Mouse (Mus musculus): ENCODE data around the gene Clec4f. TPM values are rescaled to one million over a fixed set of nuclear protein-coding genes. Genes with fewer than 3 reads are reported as not detected.

The Clec4f gene
- not detected in 2 replicates for polyA plus RNA-seq (2014; fragmentation: Nextera tagmentation; extraction: Ambion mirVana)

DNA sequence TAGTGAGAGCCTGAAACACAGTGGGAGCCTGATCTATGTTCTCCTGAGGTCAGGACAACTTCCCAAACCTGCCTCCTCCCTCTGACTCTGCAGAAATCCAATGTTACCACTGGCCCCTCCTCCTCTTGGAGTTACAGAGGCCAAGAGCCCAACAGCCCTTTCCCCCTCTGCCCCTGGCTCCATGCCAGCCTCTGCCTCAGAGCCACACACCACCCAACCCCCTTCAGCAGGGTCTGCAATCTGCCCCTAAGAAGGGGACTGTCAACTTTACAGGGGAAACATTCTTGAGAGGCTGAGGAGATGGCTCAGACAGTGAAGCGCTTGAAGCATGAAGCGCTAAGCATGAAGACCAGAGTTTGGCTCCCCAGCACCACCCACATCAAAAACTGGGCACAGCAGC lies at the start of gene Clec4f:
Clec4f (minus strand) TSS at position 101 of the 400 bp plus-strand sequence.
- Histone ChIP-seq H3K9ac (ENCODE audit: low read depth, low read length) (no peak within 1 kb of the TSS), H3K9me3 (ENCODE audit: control insufficient read depth, low read length) (no peaks in the 10 kb centered on the region), H3K27me3 (replicated peaks; ENCODE audit: control insufficient read depth, insufficient read depth, low read length) (no peaks in the 10 kb centered on the region), H3K4me2 (ENCODE audit: low read depth, low read length) (no peak within 1 kb of the TSS), H3K4me1 (ENCODE audit: control insufficient read depth, insufficient read depth, low read length) (no peaks in the 10 kb centered on the region), H3K4me3 (ENCODE audit: low read depth, low read length) (no peak within 1 kb of the TSS), H3K27ac (replicated peaks; ENCODE audit: low read depth, low read length) (no peak within 1 kb of the TSS), H3K36me3 (ENCODE audit: control insufficient read depth, insufficient read depth, low read length) (no peaks in the 10 kb centered on the region)
- no peak for DNase-seq (ENCODE audit: low spot score)
- WGBS = 92% methylated on average over 2 of the region's 2 CpGs
- ATAC-seq (ENCODE audit: low read depth) = no peak

DNA sequence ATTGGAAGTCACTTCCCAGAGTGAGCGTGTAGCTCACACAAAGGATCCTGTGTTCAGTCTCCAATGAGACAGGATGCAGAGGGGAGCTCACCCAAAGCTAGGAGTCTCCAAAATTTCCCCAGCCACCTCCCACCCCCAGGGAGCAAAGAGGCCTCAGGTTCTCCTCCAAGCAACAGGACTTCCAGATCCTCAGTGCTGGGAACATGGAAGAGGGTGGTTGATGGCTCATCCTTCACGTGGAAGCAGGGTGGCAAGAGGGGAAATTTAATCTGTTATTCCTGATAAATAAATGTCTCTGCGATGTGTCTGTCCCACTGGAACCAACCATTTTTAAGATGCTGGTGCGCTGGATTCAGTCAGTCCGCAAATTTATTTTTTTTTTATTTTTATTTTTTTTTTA lies 48.7 kb upstream of the Clec4f start:
- no peak for ATAC-seq (ENCODE audit: low read depth)
- 19% methylated on average over 5 of the region's 5 CpGs for WGBS

DNA sequence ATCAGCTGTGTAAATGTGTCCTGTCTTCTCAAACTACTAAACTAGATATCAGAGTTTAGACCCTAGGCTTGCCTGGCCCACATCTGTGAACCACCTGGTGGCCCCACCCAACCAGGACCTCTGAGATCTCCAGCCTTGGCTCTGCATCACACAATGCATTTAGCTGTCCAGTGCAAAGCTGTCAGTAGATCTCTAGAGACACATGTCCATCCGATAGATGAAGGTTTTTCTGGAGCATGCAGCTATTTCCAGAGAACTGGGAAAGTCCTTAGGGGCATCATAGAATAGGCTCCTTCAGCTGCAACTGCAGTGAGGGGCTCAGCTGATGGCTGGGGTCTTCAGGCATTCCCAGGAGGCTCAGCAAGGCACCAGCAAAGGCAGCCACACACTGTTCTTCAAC lies 48.3 kb upstream of the Clec4f start:
- ATAC-seq (ENCODE audit: low read depth) (no peak), DNase-seq (ENCODE audit: low spot score) (no peak)
- peaks cover 95% of the 10 kb centered on the region for H3K27me3 ChIP-seq (replicated peaks; ENCODE audit: control insufficient read depth, insufficient read depth, low read length)
- H3K4me1 ChIP-seq (ENCODE audit: control insufficient read depth, insufficient read depth, low read length) = no peaks in the 10 kb centered on the region
- H3K4me2 ChIP-seq (ENCODE audit: low read depth, low read length) = no peak overlapping the region
- H3K9ac ChIP-seq (ENCODE audit: low read depth, low read length) = no peak overlapping the region
- no peak overlapping the region for H3K27ac ChIP-seq (replicated peaks; ENCODE audit: low read depth, low read length)
- no peaks in the 10 kb centered on the region for H3K9me3 ChIP-seq (ENCODE audit: control insufficient read depth, low read length)
- no peaks in the 10 kb centered on the region for H3K36me3 ChIP-seq (ENCODE audit: control insufficient read depth, insufficient read depth, low read length)
- WGBS = 14% methylated on average over 1 of the region's 1 CpGs
- H3K4me3 ChIP-seq (ENCODE audit: low read depth, low read length) = no peak overlapping the region

More for the DNA sequence above, 48.7 kb upstream of the Clec4f start:
- H3K9me3 ChIP-seq (ENCODE audit: control insufficient read depth, low read length) = no peaks in the 10 kb centered on the region
- H3K4me1 ChIP-seq (ENCODE audit: control insufficient read depth, insufficient read depth, low read length) = no peaks in the 10 kb centered on the region
- H3K27ac ChIP-seq (replicated peaks; ENCODE audit: low read depth, low read length) = no peak overlapping the region
- DNase-seq (ENCODE audit: low spot score) = no peak
- H3K9ac ChIP-seq (ENCODE audit: low read depth, low read length) = no peak overlapping the region
- H3K36me3 ChIP-seq (ENCODE audit: control insufficient read depth, insufficient read depth, low read length) = no peaks in the 10 kb centered on the region
- no peak overlapping the region for H3K4me2 ChIP-seq (ENCODE audit: low read depth, low read length)
- H3K4me3 ChIP-seq (ENCODE audit: low read depth, low read length) = no peak overlapping the region
- peaks cover 95% of the 10 kb centered on the region for H3K27me3 ChIP-seq (replicated peaks; ENCODE audit: control insufficient read depth, insufficient read depth, low read length)

DNA sequence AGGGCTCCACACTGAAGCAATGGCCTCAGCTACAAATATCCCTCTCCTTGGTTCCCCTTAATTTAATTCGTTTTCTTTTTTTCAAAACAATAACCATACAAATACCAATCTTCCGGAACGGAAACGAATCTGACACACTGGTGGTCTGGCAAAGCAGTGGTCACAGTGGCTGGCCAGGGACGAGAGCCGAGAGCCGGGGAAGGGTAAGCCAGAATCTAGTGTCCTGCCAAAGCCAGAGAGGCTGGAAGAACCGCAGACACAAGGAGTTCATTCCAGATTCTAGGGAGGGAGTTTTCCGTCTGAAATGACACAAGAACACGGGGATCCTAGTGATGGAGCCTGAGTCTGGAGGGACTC lies 47.7 kb upstream of the Clec4f start:
- no peaks in the 10 kb centered on the region for H3K36me3 ChIP-seq (ENCODE audit: control insufficient read depth, insufficient read depth, low read length)
- H3K9ac ChIP-seq (ENCODE audit: low read depth, low read length) = no peak overlapping the region
- DNase-seq (ENCODE audit: low spot score) = no peak
- H3K4me2 ChIP-seq (ENCODE audit: low read depth, low read length) = no peak overlapping the region
- H3K27ac ChIP-seq (replicated peaks; ENCODE audit: low read depth, low read length) = no peak overlapping the region
- no peak overlapping the region for H3K4me3 ChIP-seq (ENCODE audit: low read depth, low read length)
- no peak for ATAC-seq (ENCODE audit: low read depth)
- peaks cover 95% of the 10 kb centered on the region for H3K27me3 ChIP-seq (replicated peaks; ENCODE audit: control insufficient read depth, insufficient read depth, low read length)
- H3K9me3 ChIP-seq (ENCODE audit: control insufficient read depth, low read length) = no peaks in the 10 kb centered on the region
- WGBS = 1% methylated on average over 10 of the region's 10 CpGs
- no peaks in the 10 kb centered on the region for H3K4me1 ChIP-seq (ENCODE audit: control insufficient read depth, insufficient read depth, low read length)

DNA sequence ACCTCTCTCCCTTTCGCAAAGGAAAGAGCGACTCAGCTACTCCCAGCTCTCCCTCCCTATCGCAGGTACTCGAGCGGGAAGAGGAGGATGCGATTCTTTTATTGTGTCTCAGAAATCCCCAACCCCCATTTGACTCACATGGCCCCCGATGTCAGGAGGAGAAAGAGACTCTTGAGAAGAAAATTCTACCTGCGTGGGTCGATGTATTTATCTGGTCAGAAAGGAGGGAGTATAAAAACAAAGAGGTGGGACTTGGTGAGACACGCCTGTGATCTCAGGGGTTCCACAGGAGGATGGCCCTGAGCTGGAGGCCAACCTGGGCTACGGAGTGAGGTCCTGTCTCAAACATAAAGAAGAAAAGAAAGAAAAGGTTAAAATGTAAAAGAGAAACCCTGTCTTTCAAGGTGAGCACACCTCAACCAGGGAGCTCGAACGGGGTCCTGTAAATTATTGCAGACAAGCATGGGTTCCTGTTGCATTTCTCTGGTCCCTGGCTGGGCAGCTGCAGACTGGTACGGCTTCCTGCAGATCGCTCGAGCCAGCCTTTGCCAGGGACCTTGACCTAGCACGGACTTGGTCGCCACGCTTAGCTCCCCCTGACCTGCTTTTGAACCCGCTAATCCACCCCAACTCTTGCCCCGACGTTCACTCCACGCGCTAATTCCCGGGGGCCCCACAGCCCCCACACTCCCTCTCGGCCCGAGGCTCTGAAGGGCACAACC lies 47.2 kb upstream of the Clec4f start:
- WGBS = 5% methylated on average over 27 of the region's 27 CpGs
- ATAC-seq (ENCODE audit: low read depth) (no peak), DNase-seq (ENCODE audit: low spot score) (no peak)
- Histone ChIP-seq H3K27ac (replicated peaks; ENCODE audit: low read depth, low read length) (no peak overlapping the region), H3K36me3 (ENCODE audit: control insufficient read depth, insufficient read depth, low read length) (no peaks in the 10 kb centered on the region), H3K4me1 (ENCODE audit: control insufficient read depth, insufficient read depth, low read length) (no peaks in the 10 kb centered on the region), H3K4me3 (ENCODE audit: low read depth, low read length) (no peak overlapping the region), H3K9me3 (ENCODE audit: control insufficient read depth, low read length) (no peaks in the 10 kb centered on the region), H3K4me2 (ENCODE audit: low read depth, low read length) (no peak overlapping the region), H3K27me3 (replicated peaks; ENCODE audit: control insufficient read depth, insufficient read depth, low read length) (peaks cover 95% of the 10 kb centered on the region), H3K9ac (ENCODE audit: low read depth, low read length) (no peak overlapping the region)

DNA sequence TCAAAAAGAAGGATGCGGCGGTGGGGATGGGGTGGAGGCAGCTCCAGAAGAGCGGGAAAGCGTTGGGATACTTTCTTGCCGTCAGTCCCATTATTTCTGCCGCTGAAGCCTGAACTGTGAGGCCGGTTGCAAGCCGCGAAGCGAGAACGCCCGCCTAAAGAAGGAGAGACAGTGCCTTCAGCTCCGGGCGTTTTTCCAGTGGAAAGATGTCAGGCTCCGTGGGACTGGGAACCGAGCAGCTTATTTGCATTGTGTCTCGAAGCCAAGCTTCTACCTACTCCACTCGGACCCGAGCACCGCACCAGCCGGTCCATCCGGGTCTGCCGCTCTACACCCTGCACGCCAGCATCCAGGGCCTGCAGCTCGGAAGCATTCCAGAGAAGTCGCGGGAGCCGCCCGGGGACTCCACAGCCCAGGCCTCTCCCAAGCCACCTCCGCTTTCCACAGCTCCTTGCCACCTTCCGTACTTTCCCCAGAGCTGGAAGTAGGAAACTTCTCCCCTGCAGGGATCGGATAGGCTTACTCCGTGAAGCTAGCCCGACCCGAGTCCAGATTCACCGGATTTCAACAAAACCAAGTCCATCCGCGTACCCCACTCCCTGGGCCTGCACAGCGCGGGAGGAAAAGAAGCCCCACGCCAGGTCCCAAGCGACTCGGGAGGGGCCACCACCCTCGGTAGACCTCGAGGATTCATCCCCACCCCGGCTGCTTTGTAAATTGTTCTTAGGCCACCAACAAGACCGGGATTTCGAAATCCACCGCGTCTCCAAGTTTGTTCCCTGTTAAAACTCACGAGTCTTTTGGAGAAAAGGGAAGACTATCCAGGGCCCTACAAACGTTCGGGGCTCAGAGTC lies 46.4 kb upstream of the Clec4f start:
- Histone ChIP-seq H3K9ac (ENCODE audit: low read depth, low read length) (no peak overlapping the region), H3K27ac (replicated peaks; ENCODE audit: low read depth, low read length) (no peak overlapping the region), H3K4me3 (ENCODE audit: low read depth, low read length) (peak overlapping the region; percentile 20), H3K27me3 (replicated peaks; ENCODE audit: control insufficient read depth, insufficient read depth, low read length) (peaks cover 95% of the 10 kb centered on the region), H3K4me2 (ENCODE audit: low read depth, low read length) (peak overlapping the region; percentile 24; the same call in 1 of the 2 replicates), H3K36me3 (ENCODE audit: control insufficient read depth, insufficient read depth, low read length) (no peaks in the 10 kb centered on the region), H3K9me3 (ENCODE audit: control insufficient read depth, low read length) (no peaks in the 10 kb centered on the region), H3K4me1 (ENCODE audit: control insufficient read depth, insufficient read depth, low read length) (no peaks in the 10 kb centered on the region)
- DNase-seq (ENCODE audit: low spot score) (no peak), ATAC-seq (ENCODE audit: low read depth) (peak; percentile 47)
- under 1% methylated on average over 53 of the region's 53 CpGs for WGBS

DNA sequence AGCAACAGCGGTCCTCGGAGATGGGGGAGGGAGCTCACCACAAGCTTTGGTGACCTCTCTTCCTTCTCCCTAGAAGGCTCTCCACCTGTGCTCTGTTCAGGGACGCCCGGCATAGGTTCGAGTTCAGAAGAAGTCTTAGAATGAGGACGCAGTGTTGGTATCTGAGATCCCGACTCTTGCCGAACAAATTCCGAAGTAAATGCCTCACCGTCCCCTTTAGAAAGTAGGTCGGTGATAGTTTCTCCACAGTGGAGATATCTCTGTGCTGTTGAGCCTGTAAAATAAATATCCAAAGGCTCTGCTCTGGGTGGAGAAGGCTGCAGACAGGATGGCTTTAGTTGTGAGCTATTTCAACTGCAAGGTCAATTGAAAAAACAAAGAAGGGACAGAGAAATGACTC lies 45.0 kb upstream of the Clec4f start:
- ATAC-seq (ENCODE audit: low read depth) = no peak
- DNase-seq (ENCODE audit: low spot score) = no peak
- no peaks in the 10 kb centered on the region for H3K36me3 ChIP-seq (ENCODE audit: control insufficient read depth, insufficient read depth, low read length)
- H3K27me3 ChIP-seq (replicated peaks; ENCODE audit: control insufficient read depth, insufficient read depth, low read length) = peaks cover 95% of the 10 kb centered on the region
- H3K4me3 ChIP-seq (ENCODE audit: low read depth, low read length) = no peak overlapping the region
- H3K4me2 ChIP-seq (ENCODE audit: low read depth, low read length) = no peak overlapping the region
- H3K9ac ChIP-seq (ENCODE audit: low read depth, low read length) = no peak overlapping the region
- H3K4me1 ChIP-seq (ENCODE audit: control insufficient read depth, insufficient read depth, low read length) = no peaks in the 10 kb centered on the region
- H3K27ac ChIP-seq (replicated peaks; ENCODE audit: low read depth, low read length) = no peak overlapping the region
- H3K9me3 ChIP-seq (ENCODE audit: control insufficient read depth, low read length) = no peaks in the 10 kb centered on the region
- 1% methylated on average over 11 of the region's 11 CpGs for WGBS

DNA sequence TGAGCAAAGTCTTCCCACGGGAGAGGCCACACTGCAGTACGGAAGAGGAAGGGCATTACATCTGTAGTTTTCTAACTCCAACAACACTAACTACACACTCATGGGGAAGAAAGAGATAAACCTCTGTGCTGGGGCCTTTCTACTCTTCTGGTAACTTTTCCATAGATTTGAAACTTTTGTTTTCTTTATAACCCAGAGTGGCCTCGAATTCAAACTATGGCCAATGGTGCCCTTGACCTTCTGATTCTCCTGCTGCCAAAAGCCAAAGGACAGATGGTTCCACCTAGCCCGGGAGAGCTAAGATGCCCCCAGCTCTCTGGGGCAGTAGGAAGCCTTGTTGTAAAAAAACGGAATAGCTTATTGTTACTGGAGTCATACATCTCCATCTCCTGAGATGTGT lies 44.0 kb upstream of the Clec4f start:
- WGBS = 2% methylated on average over 5 of the region's 5 CpGs
- H3K9ac ChIP-seq (ENCODE audit: low read depth, low read length) = no peak overlapping the region
- DNase-seq (ENCODE audit: low spot score) = no peak

More for the DNA sequence above, 44.0 kb upstream of the Clec4f start:
- peaks cover 95% of the 10 kb centered on the region for H3K27me3 ChIP-seq (replicated peaks; ENCODE audit: control insufficient read depth, insufficient read depth, low read length)
- no peaks in the 10 kb centered on the region for H3K4me1 ChIP-seq (ENCODE audit: control insufficient read depth, insufficient read depth, low read length)
- H3K27ac ChIP-seq (replicated peaks; ENCODE audit: low read depth, low read length) = no peak overlapping the region
- no peak overlapping the region for H3K4me3 ChIP-seq (ENCODE audit: low read depth, low read length)
- no peaks in the 10 kb centered on the region for H3K9me3 ChIP-seq (ENCODE audit: control insufficient read depth, low read length)
- H3K4me2 ChIP-seq (ENCODE audit: low read depth, low read length) = no peak overlapping the region
- ATAC-seq (ENCODE audit: low read depth) = no peak
- no peaks in the 10 kb centered on the region for H3K36me3 ChIP-seq (ENCODE audit: control insufficient read depth, insufficient read depth, low read length)
